Mouse (Mus musculus) mesoderm, embryonic 11.5 days (tissue): Measurements from ENCODE around the gene Syt1.
A peak's percentile ranks its signal among the peaks of the same experiment; 100 is the strongest.

Experiments
- DNase-seq: peaks from one replicate; pipeline ENCODE4 v3.0.0-alpha.2; 2012; ENCODE audit warnings: low read depth, low spot score

Syt1 gene

GRCm38 (mm10) chr10:108580786-108581420, 429.9 kb downstream of the Syt1 start:
- DNase-seq, result no peak

DNA sequence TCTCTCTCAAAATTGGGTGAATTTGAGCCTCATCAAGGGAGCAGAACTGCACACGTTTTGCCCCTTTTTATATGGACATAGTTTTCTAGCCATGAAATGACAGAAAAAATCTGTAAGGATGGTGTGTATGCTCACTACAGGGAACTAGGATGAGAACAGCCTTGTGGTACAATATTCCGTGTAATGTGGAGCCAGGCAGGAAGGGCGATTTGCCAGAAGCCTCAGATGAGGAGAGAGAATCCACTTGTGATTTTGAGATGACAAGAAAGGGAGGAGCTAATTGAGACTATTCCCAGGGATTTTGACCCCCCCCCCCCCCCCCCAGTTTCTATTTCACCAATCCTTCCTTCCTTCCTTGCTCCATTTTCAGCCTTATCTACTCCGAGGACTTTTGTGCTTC, 431.4 kb downstream of the Syt1 start:
- no peak for DNase-seq

DNA sequence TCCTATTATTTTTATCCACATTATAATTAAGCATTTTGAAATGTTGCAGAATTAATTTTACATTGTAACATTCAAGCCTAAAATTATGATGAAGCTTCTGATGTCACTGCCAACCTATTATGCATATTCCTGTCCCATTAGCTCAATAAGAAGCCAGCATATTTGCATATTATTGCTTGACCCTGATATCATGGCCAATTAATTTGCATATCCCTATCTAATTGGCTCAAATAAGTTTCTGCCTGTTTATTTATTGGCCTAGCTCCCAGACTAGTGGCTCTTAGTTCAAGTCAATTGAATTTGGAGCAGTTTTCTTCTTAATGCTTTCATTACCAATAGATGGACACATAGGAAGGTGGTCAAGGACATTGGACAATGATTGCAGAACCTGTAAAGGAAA, 433.2 kb downstream of the Syt1 start:
- DNase-seq, result no peak

- no peak for DNase-seq
These were observed 438.0 kb downstream of the Syt1 start for GRCm38 (mm10) chr10:108572764-108573163.

DNA sequence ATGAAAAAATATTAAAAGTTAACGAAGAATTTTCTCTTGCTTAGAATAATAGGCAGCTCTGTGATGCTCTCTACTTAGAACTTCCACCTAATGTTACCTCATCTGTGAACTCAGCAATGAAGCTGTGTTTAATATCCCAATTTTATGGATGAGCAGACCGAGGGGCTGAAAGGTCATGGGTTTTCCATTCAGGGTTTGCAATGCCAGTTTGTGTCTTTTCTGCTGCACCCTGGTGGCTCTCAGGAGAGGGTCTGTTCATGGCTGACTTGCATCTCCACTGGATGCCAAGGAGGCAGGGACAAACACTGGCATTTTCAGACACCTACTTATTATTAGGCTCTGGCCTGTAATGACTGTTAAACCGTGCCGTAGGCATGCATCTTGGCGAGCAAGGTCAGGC, 439.7 kb downstream of the Syt1 start:
- DNase-seq, result no peak

GRCm38 (mm10) chr10:108569568-108570139, 441.1 kb downstream of the Syt1 start:
- no peak for DNase-seq

- no peak for DNase-seq
These were observed 441.9 kb downstream of the Syt1 start for GRCm38 (mm10) chr10:108568925-108569324.

- peak; percentile 83 for DNase-seq
These were observed 442.6 kb downstream of the Syt1 start for GRCm38 (mm10) chr10:108568136-108568535.

DNA sequence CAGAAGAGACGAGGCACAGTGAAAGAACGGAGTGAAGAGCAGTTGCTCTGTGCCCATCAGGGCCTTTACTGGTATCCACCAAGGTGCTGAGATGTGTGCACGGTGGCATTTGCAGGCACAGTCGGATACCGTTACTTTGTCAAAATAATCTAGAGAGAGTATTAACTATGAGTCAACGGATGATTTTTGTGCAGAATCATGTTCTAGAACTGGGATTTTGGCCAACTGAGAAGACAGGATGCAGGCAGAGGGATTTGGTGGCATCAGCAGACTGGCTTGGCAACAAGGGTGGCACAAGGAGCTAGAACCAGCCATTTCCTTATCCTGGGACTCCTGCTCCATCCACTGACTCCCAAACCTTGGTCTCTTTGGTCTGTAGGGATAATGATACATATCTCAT, 443.3 kb downstream of the Syt1 start:
- no peak for DNase-seq

DNA sequence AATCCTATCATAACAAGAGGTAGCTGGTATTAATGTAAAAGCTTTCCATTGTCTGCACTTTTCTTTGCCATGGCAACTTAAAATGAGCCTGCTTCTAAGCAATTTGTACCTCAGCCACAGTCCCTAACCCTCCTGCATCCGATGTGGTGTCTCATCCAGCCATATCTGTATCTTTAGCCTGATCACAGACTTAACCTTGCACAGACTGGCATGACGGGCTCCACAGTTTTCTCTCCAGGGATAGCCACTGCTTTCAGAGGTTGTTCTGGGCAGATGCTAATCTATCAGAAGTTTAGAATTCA, 451.2 kb downstream of the Syt1 start:
- no peak for DNase-seq

DNA sequence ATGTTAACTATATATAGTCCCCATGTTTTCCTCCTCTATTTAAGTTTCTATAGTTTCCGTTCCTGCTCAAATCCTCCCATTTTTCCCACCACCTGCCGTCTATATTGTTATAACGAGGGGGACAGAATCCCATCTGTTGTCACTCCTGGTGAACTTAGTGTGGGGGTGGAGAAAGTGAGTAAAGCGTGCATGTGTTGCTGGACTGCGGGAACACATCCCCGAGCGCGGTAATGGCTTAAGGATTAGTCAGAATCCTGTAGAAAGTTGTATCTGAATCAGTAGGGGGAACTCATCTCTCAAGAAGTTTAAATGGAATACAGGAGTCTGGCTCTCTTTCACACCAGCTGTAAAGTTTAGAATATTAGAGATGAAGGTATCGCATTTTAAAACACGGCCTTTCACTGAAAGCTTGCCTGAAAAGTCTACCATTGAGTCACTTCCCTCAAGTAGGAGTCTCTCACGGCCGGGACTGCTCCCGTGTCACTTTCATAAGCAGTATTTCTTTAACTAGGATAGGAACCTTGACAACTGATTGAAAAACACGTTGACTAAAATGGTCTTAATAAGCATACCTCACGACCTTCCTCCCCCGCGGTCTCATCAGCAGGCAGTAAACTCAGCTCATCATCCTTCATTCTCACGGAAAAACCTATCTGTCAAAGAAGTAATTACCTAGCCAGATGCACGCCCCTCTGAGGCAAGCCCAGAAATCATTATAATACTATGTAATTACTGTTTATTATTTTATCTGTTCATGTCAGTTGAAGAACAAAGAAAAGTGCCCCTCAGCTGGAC, 451.8 kb downstream of the Syt1 start:
- no peak for DNase-seq

GRCm38 (mm10) chr10:108552544-108552943, 458.2 kb downstream of the Syt1 start:
- no peak for DNase-seq

DNA sequence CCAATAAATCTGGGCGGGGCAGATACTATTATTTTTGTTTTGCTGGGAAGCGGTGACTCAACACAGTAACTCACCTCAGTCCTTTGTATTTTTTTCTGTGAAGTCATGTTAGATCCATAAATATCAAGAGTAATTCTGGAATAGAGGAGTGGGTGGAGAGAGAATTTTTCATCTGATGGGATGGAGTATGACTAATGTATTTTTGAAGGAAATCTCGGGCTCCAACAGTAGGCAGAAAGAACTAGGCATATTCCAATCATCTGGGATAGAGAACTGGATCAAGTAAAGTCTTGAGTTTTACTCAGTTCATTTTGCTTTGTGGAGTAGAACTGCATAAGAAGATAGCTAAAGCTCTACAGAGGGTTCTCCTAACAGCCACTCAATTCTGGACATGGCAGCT, 465.1 kb downstream of the Syt1 start:
- no peak for DNase-seq

DNA sequence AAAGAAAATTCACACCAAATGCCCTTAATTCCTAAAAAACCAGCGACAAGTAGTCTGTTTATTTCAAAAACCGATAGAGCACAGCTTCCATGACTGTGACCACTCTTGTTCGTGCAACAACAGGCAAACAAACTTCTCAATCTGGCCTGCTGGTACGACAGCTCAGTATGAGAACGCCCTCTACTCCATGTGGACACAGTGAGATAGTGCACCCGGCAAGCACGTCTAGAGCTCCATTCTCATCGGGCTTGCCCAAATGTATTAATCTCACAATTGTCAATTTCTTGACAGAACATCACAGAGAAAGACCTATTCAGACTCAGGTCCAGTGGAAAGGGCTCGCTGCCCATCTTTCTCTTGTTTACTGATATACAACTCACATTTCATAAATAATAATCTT, 469.2 kb downstream of the Syt1 start:
- no peak for DNase-seq

DNA sequence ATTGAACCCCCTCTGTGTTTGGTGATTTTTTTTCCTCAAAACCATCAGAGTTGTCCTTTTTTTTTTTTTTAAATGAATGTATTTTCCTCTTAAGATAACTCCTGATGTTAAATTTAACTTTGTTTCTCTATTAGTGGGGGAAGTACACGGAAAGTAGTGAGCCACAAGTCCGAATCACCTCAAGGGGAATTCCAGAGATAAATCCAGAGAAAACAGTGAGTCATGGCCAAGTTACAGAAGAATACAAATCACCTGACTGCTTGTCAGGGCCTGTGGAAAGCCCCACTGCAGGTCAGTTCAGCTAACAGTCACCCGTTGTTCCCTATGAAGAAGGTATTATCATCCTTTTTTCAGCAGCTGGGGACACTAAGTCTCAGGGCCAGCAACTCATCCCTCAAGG, 472.2 kb downstream of the Syt1 start:
- DNase-seq, result no peak

GRCm38 (mm10) chr10:108537641-108538040, 473.1 kb downstream of the Syt1 start:
- peak; percentile 43 for DNase-seq

GRCm38 (mm10) chr10:108535922-108536321, 474.9 kb downstream of the Syt1 start:
- DNase-seq, result no peak

DNA sequence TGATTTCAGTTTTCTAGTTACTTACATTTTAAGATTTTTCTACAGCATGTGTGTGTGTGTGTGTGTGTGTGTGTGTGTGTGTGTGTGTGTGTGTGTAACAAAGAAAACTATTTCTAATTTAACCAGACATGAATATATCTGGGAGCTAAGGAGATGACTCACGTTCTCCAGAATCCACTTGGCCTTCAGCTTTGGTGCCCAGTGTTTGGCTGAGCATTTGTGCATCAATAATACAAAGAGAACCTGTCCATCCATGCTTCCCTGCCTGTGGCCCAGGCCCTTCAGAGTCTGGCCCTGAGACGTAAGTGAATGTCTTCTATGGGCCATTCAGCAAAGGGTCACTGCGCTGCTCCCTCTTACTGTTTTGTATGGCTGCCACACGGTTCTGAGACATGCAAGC, 476.7 kb downstream of the Syt1 start:
- DNase-seq, result no peak

GRCm38 (mm10) chr10:108532916-108533315, 477.9 kb downstream of the Syt1 start:
- DNase-seq, result no peak

GRCm38 (mm10) chr10:108532283-108532682, 478.5 kb downstream of the Syt1 start:
- no peak for DNase-seq

DNA sequence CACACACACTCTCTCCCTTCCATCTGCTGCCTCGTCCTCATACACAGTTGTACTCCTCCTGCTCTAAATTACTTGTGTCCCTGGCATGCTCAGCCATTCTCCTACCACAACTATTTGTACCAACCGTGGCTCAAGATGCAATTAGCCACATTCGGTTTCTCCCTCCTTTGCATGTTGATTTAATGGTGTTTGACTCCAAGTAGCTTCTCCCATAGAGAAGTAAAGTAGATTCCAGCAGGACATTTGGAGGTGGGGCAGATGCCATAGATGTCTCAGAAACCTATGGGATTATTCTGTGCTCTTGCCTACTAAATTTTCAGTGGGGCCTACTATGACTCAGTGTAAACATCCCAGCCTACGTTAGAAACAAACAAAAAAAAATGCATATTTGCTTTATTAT, 479.1 kb downstream of the Syt1 start:
- DNase-seq, result no peak

GRCm38 (mm10) chr10:108531111-108531510, 479.7 kb downstream of the Syt1 start:
- DNase-seq, result no peak

DNA sequence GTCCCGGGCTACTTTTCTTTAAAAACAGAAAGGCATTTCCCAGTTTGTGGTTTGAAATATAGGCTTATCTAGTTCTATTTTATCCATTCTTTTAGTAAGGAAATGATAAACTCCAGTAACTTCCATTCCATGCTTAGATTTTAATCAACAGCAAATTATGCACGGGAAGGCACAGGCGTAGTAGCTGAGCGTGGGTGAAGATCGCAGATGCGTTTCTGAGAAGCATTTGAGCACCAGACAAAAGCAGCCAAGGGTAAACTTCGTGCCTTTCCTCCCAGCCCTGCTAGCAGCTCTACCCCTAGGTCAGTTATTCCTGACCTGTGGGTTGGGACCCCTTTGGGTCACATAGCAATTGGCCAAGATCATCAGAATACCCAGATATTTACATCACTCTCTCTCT, 482.4 kb downstream of the Syt1 start:
- no peak for DNase-seq
